Mouse (Mus musculus): ENCODE measurements around the gene Dusp3. TPM values are rescaled to one million over a fixed set of nuclear protein-coding genes. Genes with fewer than 3 reads are reported as not detected.

Gene Dusp3
- polyA plus RNA-seq, 1 experiment from 2014 or later, result 56.7 TPM

DNA sequence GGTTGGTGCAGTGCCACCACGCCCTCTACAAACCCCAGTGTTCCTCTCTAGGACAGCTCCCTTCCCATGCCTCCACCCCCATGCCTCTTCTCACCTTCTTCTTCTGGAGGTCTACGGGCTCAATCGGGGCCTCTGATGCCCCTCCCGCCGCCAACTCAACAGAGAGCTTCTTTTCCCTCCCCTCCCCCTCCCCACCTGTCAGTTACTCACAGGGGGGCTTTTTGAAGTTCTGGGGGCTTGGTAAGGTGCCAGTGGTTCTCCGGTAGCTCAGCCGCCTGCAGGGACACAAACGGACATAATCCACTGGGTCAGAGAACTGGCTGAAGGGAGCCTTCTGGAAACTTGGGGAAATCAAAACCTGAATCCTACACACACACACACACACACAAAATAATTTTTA lies 24.7 kb upstream of the Dusp3 start:
- Histone ChIP-seq H3K4me3 (no peak overlapping the region), H3K4me1 (replicated peaks) (peaks cover 6% of the 10 kb centered on the region; the same call in 1 of the 2 replicates), H3K27me3 (no peaks in the 10 kb centered on the region), H3K4me2 (no peak overlapping the region), H3K27ac (no peak overlapping the region), H3K36me3 (no peaks in the 10 kb centered on the region), H3K9ac (no peak overlapping the region), H3K9me3 (replicated peaks) (no peaks in the 10 kb centered on the region)
- ATAC-seq (replicated peaks; ENCODE audit: insufficient number of reproducible peaks, insufficient read depth, low FRiP score, low read depth), result no peak
- WGBS, result 73% methylated on average over 8 of the region's 8 CpGs

DNA sequence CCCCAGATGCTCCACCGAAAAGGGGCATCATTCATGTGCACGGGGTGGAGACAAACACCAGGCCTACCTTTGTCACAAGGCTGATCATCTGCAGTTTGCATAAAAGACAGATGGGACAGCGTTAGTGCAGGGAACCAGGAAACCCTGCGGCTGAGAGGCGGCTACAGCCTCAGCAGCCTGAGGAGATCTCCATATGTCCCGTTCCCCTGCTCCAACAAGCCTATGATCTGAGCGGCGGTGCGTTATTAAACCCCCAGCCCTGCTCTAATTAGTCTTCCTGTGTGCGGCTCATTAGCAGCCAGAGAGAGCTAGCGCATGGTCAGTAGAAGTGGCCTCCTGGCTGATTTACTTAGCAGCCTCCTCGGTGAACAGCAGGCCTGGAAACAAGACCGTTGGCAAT lies 23.3 kb upstream of the Dusp3 start:
- Histone ChIP-seq H3K9me3 (replicated peaks) (no peaks in the 10 kb centered on the region), H3K9ac (no peak overlapping the region), H3K4me2 (no peak overlapping the region), H3K27ac (no peak overlapping the region), H3K36me3 (no peaks in the 10 kb centered on the region), H3K4me3 (no peak overlapping the region), H3K27me3 (no peaks in the 10 kb centered on the region), H3K4me1 (replicated peaks) (no peaks in the 10 kb centered on the region)
- ATAC-seq (replicated peaks; ENCODE audit: insufficient number of reproducible peaks, insufficient read depth, low FRiP score, low read depth), result no peak
- WGBS, result 80% methylated on average over 13 of the region's 13 CpGs

DNA sequence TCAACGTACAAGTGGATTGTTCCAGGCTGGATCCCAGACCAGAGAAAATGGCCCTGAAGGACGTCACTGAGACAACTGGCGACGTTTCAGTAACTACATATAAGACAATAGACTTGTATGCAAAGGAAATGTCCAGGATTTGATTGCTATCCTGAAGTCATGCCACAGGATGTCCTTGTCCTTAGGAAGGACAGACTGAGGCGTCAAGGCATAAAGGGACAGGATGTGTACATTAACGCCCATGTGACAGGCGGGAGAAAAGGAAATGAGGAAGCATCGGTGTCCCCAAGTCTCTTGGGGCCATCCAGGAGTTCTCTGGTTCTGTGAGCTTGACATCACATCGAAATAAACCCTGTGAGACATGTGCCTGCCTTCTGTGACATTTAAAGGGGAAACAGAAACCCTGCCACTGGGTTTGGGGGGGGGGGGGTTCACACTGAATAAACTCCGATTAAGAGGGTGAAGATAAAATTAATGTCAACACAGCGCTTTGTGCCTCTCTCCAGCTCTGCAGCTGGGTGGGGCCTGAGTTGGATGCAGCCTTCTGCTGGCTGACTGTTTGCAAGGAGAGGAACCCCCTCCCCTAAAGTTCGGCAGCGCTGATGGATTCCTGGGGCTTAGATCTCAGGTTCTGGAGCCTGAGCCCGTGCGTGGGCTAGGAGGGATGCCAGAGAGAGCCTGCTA lies 22.3 kb upstream of the Dusp3 start:
- H3K9me3 ChIP-seq (replicated peaks), result no peaks in the 10 kb centered on the region
- H3K4me2 ChIP-seq, result no peak overlapping the region
- H3K9ac ChIP-seq, result no peak overlapping the region
- H3K27me3 ChIP-seq, result no peaks in the 10 kb centered on the region
- H3K27ac ChIP-seq, result peak overlapping the region; percentile 24; the same call in 1 of the 2 replicates
- 58% methylated on average over 15 of the region's 15 CpGs for WGBS
- no peaks in the 10 kb centered on the region for H3K4me1 ChIP-seq (replicated peaks)
- ATAC-seq (replicated peaks; ENCODE audit: insufficient number of reproducible peaks, insufficient read depth, low FRiP score, low read depth), result peak; percentile 67
- H3K4me3 ChIP-seq, result no peak overlapping the region
- no peaks in the 10 kb centered on the region for H3K36me3 ChIP-seq

DNA sequence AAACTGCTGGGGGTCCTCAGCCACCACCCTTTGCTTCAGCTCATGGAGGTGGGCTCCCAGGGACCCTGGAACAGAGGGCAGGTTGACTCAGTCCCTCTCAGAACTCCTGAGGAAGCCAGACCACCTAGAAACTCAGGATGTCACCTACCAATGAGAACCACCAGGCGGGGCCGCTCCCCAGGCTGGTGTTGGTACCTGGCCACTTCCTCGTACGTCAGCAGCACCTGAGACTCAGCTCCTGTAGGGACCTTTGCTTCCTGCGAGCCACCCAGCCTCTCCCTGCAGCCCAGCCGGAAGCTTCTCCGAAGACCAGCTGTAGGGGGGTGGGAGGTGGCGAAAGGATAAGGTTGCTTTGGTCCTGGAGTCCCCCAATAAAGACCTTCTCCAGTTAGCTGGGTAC lies 21.6 kb upstream of the Dusp3 start:
- Histone ChIP-seq H3K4me1 (replicated peaks) (no peaks in the 10 kb centered on the region), H3K9me3 (replicated peaks) (no peaks in the 10 kb centered on the region), H3K27ac (0 out of 2 replicates have a peak overlapping the region, but pooled peaks have one; percentile 24), H3K4me2 (no peak overlapping the region), H3K27me3 (no peaks in the 10 kb centered on the region), H3K4me3 (no peak overlapping the region), H3K9ac (no peak overlapping the region), H3K36me3 (no peaks in the 10 kb centered on the region)
- ATAC-seq (replicated peaks; ENCODE audit: insufficient number of reproducible peaks, insufficient read depth, low FRiP score, low read depth), result no peak
- WGBS, result 86% methylated on average over 8 of the region's 8 CpGs

DNA sequence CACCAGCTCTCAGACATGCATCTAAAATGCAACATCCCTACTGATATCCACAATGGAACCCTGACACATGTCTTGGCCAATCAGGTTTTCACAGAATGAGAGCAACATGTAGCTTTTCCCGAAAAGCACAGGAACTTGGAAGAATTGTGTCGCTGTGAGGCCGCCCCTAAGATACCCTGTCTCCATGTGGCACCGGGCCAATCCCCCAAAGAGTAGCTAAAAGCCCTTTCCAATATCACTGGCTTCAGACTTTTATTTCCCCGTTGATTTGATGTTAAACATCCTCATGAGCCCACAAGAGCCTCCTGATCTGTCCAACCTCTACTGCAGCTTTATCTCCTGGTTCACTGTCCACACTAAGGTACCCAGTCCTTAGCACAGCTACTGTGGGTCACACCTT lies 19.9 kb upstream of the Dusp3 start:
- 80% methylated on average over 5 of the region's 5 CpGs for WGBS
- H3K27ac ChIP-seq, result no peak overlapping the region
- H3K36me3 ChIP-seq, result no peaks in the 10 kb centered on the region
- no peak overlapping the region for H3K4me3 ChIP-seq
- no peak overlapping the region for H3K9ac ChIP-seq
- H3K4me2 ChIP-seq, result no peak overlapping the region
- no peak for ATAC-seq (replicated peaks; ENCODE audit: insufficient number of reproducible peaks, insufficient read depth, low FRiP score, low read depth)
- no peaks in the 10 kb centered on the region for H3K27me3 ChIP-seq
- no peaks in the 10 kb centered on the region for H3K4me1 ChIP-seq (replicated peaks)
- H3K9me3 ChIP-seq (replicated peaks), result no peaks in the 10 kb centered on the region

DNA sequence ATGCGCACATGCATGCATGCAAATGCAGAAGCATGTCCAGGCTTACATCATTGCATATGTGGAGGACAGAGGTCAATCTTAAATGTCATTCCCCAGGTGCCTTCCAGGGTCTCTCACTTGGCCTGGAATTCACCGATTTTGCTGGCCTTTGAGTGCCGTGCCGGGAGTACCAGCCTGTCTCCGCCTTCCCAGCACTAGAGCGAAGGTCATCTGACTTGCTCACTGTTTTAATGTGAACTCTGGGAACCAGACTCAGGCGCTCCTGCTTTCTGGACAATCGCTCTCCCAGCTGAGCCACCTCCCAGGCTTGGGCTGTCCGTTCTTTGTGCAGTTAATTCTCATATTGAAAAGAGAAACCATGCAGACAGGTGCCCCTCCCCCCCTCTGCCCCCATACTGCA lies 19.5 kb upstream of the Dusp3 start:
- WGBS, result 66% methylated on average over 9 of the region's 9 CpGs
- H3K4me2 ChIP-seq, result no peak overlapping the region
- no peaks in the 10 kb centered on the region for H3K9me3 ChIP-seq (replicated peaks)
- ATAC-seq (replicated peaks; ENCODE audit: insufficient number of reproducible peaks, insufficient read depth, low FRiP score, low read depth), result no peak
- no peaks in the 10 kb centered on the region for H3K36me3 ChIP-seq
- H3K27me3 ChIP-seq, result no peaks in the 10 kb centered on the region
- H3K9ac ChIP-seq, result no peak overlapping the region
- H3K4me3 ChIP-seq, result no peak overlapping the region
- H3K4me1 ChIP-seq (replicated peaks), result no peaks in the 10 kb centered on the region
- H3K27ac ChIP-seq, result no peak overlapping the region

DNA sequence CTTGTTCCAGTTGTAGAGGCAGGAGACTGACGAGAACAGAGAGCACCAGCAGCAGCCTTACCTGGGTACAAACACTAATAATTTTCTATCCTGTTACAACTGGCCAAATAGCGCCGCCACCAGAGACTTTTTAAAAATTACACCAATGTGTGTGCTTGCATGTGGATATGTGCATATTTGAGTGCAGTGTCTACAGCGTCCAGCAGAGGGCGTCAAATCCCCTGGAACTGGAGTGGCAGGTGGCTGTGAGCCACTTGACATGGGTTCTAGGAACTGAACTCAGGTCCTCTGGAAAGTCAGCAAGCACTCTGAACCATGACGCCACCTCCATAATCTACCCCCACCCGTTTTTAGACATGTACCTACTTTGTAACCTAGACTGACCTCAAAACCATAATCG lies 17.4 kb upstream of the Dusp3 start:
- no peak overlapping the region for H3K4me3 ChIP-seq
- no peak overlapping the region for H3K27ac ChIP-seq
- WGBS, result 89% methylated on average over 8 of the region's 8 CpGs
- ATAC-seq (replicated peaks; ENCODE audit: insufficient number of reproducible peaks, insufficient read depth, low FRiP score, low read depth), result no peak
- H3K36me3 ChIP-seq, result no peaks in the 10 kb centered on the region
- H3K4me2 ChIP-seq, result no peak overlapping the region
- no peak overlapping the region for H3K9ac ChIP-seq
- H3K4me1 ChIP-seq (replicated peaks), result 0 out of 2 replicates have a peak, but pooled peaks cover 5% of the 10 kb centered on the region
- no peaks in the 10 kb centered on the region for H3K9me3 ChIP-seq (replicated peaks)
- H3K27me3 ChIP-seq, result no peaks in the 10 kb centered on the region

DNA sequence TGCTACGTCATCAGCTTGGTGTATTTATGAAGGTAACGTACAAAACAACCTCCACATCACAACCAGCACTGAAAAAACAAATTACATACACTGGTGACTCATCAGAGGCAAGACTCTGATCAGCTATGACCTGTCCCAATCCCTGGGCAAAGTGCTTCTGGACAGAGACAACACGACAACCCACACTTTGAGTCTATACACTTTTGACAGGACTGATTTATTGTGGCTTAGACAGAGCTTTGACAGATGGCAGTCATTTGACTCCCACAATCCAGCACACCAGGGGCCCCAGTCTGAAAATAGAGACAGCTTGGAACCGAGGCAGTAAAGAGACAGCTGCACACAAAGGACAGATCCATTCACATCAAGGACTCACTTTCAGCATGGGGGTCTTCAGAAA lies 12.7 kb upstream of the Dusp3 start:
- no peaks in the 10 kb centered on the region for H3K36me3 ChIP-seq
- no peak overlapping the region for H3K4me3 ChIP-seq
- H3K4me1 ChIP-seq (replicated peaks), result peaks cover 11% of the 10 kb centered on the region; the same call in 1 of the 2 replicates
- H3K27me3 ChIP-seq, result no peaks in the 10 kb centered on the region
- no peak overlapping the region for H3K9ac ChIP-seq
- WGBS, result 52% methylated on average over 4 of the region's 4 CpGs
- no peak overlapping the region for H3K27ac ChIP-seq
- no peak overlapping the region for H3K4me2 ChIP-seq
- no peak for ATAC-seq (replicated peaks; ENCODE audit: insufficient number of reproducible peaks, insufficient read depth, low FRiP score, low read depth)
- no peaks in the 10 kb centered on the region for H3K9me3 ChIP-seq (replicated peaks)

DNA sequence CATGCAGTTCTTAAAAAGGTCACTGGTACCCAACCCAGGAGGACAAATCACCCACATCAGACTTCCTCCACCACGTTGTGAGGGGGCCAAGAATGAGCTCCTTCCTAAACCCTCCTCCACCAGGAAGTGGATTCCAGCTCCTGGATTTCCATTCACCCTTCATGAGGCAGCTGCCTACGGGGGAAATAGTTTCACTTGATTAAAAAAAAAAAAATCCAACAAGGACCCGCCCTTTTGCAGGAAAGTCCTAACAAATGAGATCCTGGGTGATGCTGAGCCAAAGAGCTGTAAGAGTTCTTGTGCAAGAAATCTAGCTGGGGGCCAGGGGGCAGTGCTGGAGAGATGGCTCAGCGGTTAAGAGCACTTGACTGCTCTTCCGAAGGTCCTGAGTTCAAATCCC lies 11.4 kb upstream of the Dusp3 start:
- no peak overlapping the region for H3K4me3 ChIP-seq
- 41% methylated on average over 5 of the region's 5 CpGs for WGBS
- no peak for ATAC-seq (replicated peaks; ENCODE audit: insufficient number of reproducible peaks, insufficient read depth, low FRiP score, low read depth)
- H3K27me3 ChIP-seq, result no peaks in the 10 kb centered on the region
- H3K36me3 ChIP-seq, result no peaks in the 10 kb centered on the region
- no peak overlapping the region for H3K9ac ChIP-seq
- H3K4me1 ChIP-seq (replicated peaks), result peaks cover 17% of the 10 kb centered on the region
- H3K9me3 ChIP-seq (replicated peaks), result no peaks in the 10 kb centered on the region
- H3K27ac ChIP-seq, result peak overlapping the region; percentile 31; the same call in 1 of the 2 replicates
- no peak overlapping the region for H3K4me2 ChIP-seq

DNA sequence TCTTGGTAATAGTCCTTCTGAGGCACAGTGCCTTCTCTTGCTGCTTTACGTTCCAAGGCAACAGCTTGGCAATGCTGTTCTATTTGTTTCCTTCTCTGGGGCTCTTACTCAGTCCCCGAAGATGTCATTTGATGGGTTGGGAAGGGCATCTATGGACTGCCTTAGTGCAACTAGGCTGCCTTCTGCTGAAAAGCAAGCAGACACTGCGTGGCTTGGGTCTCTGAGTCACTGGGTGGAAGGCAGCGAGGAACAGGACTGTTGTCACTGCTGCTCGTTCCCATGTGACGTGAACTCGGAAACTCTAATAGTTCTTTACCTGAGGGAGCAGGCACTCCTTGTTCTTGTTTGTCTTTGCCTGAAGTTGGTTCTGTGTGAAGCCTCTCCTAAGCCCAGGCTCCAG lies 9.1 kb upstream of the Dusp3 start:
- peaks cover 17% of the 10 kb centered on the region for H3K4me1 ChIP-seq (replicated peaks)
- H3K9ac ChIP-seq, result no peak overlapping the region
- no peaks in the 10 kb centered on the region for H3K27me3 ChIP-seq
- WGBS, result 84% methylated on average over 7 of the region's 7 CpGs
- H3K4me2 ChIP-seq, result no peak overlapping the region
- H3K27ac ChIP-seq, result no peak overlapping the region
- no peaks in the 10 kb centered on the region for H3K9me3 ChIP-seq (replicated peaks)
- H3K4me3 ChIP-seq, result no peak overlapping the region
- ATAC-seq (replicated peaks; ENCODE audit: insufficient number of reproducible peaks, insufficient read depth, low FRiP score, low read depth), result no peak
- no peaks in the 10 kb centered on the region for H3K36me3 ChIP-seq

DNA sequence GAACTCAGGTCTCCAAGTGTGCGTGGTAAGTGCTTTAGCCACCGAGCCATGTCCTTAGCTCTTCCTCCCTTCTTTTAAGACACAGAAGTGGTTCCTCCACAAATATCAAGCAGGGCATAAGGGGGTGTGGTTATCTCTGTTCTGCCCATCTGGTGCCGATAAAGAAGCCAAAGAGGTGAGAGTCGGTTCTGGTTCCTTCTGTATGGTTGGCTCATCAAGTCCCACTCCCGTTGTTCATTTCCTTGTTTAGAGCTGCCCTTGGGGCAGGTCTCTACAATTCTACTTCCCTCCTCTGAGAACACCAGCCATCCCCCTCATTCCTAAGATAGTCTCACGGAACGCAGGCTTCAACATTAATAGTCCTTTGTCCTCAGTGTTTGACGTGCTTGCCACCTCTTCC lies 7.3 kb upstream of the Dusp3 start:
- Histone ChIP-seq H3K9ac (no peak overlapping the region), H3K4me3 (no peak overlapping the region), H3K36me3 (no peaks in the 10 kb centered on the region), H3K27ac (peak overlapping the region; percentile 56), H3K4me1 (replicated peaks) (peaks cover 11% of the 10 kb centered on the region), H3K27me3 (no peaks in the 10 kb centered on the region), H3K9me3 (replicated peaks) (no peaks in the 10 kb centered on the region), H3K4me2 (no peak overlapping the region)
- no peak for ATAC-seq (replicated peaks; ENCODE audit: insufficient number of reproducible peaks, insufficient read depth, low FRiP score, low read depth)
- 39% methylated on average over 8 of the region's 8 CpGs for WGBS

DNA sequence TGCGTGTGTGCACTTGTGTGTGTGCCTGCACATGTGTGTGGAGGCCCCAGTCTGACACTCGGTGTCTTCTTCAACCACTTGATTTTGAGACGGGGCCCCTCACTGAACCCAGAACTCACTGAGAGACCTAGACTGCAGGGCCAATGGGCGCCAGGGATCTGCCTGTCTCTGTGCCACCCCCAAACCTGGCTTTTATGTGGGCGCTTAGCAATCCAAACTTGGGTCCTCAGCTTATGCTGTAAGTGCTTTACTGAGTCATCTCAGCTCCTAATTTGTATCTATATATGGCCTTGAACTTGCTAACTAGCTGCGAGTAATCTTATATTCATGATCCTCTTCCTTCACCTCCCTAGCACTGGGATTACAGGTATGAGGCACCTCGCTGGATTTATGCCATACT lies 5.6 kb upstream of the Dusp3 start:
- peaks cover 5% of the 10 kb centered on the region for H3K4me1 ChIP-seq (replicated peaks)
- H3K4me3 ChIP-seq, result no peak overlapping the region
- ATAC-seq (replicated peaks; ENCODE audit: insufficient number of reproducible peaks, insufficient read depth, low FRiP score, low read depth), result no peak
- H3K27ac ChIP-seq, result no peak overlapping the region
- H3K4me2 ChIP-seq, result no peak overlapping the region
- 80% methylated on average over 7 of the region's 7 CpGs for WGBS
- no peaks in the 10 kb centered on the region for H3K27me3 ChIP-seq
- no peak overlapping the region for H3K9ac ChIP-seq
- H3K36me3 ChIP-seq, result no peaks in the 10 kb centered on the region
- no peaks in the 10 kb centered on the region for H3K9me3 ChIP-seq (replicated peaks)
